Mouse (Mus musculus) heart, postnatal 25 days (tissue): ENCODE data around the gene Fbxo44. TPM values are rescaled to one million over a fixed set of nuclear protein-coding genes. Genes with fewer than 3 reads are reported as not detected.

ENCODE experiments used
- DNase-seq: peaks from one replicate; pipeline ENCODE4 v3.0.0; 2022; ENCODE audit warnings: low spot score
- intact Hi-C: fragments of 180-260 bp; cut with DNase I; formaldehyde crosslinking; loops from one replicate; pipeline ENCODE4 v1.15.1; 2025
- microRNA-seq: library from miRNA; unstranded; fragments of <30 nt; microRNA quantifications from one replicate; pipeline ENCODE4 v1.2.0, GENCODE M21; 2022
- total RNA-seq, 2 experiments: library from RNA; stranded (reverse); gene quantifications; 2 replicates each; pipeline ENCODE4 v1.2.3; 2021

The Fbxo44 gene
- total RNA-seq, 2 experiments from 2014 or later, result 16.0 to 16.9 TPM

DNA sequence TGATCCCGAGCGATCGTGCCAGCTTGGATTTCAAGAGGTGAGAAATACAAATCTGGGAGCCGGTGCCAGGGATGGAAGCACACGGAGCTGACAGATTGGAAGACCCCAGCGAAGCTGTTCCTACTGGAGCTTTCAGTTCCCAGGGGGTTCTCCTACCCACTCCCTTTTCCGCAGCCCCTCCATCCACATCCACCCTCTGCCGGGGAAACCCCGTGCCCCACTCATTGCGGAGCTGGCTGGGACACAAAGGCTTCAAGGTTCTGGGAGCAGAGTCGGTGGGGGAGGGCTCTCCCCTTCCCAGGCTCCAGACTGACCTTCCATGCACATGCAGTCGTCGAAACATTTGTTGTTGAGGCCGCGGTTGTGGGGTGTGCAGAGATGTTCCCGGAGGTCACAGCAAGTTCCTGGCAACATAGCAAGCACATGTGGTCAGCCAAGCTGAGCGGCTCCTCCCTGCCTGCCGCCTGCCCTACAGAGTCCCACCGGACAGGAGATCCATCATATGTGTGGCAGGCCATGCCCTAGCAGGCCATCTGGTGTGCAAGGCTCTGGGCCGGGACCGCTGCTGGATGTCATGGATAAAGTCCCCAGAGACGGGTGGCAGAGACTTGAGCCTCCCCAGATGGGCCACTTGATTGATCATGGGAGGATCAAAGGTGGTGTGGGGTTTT lies 52.5 kb downstream of the Fbxo44 start:
- intact Hi-C loops, result no loop called here
- DNase-seq, result no peak

DNA sequence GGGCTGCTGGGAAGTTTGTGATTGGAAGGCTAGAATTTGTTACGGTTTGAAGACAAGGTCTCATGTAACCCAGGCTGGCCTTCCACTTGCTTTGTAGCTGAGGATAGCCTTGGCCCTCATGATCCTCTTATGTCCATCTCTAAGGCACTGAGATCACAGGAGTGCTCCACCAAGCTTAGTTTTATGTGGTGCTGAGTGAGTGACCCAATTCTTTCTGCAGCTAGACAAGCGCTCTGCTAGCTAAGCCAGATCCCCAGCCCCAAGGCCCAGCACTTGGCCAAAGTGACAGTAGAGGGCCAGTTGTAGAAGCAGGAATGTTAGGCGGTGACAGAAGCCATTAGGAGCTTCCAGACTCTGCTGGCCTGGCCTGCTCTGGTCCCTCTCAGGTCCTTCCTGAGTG lies 56.1 kb downstream of the Fbxo44 start:
- intact Hi-C loops, result no loop called here
- DNase-seq, result no peak

Small RNA genes lying within 50 kb of the gene (microRNA-seq; reads per million reads assigned to microRNA genes)
- not detected for gene Mir7022

Other genes starting within 250 kb of the Fbxo44 start
- 10 to 100 TPM; 79.5 to 97.6 TPM for gene Plod1, start 223.7 kb downstream of the Fbxo44 start, total RNA-seq
- 10 to 100 TPM; 36.4 to 39.3 TPM for gene 2510039O18Rik, start 219.6 kb downstream of the Fbxo44 start, total RNA-seq
- gene Nppb, start 174.7 kb downstream of the Fbxo44 start, total RNA-seq, result 100 to 1,000 TPM; 169 to 448 TPM
- gene Nppa, start 159.8 kb downstream of the Fbxo44 start, total RNA-seq, result 1,000 to 10,000 TPM; 2,183 to 2,475 TPM
- gene Clcn6, start 121.7 kb downstream of the Fbxo44 start, total RNA-seq, result 1 to 10 TPM; 8.6 to 8.7 TPM
- 10 to 100 TPM in 1 of 2 experiments, 1 to 10 TPM in 1; 9.7 to 11.3 TPM for gene Mthfr, start 121.4 kb downstream of the Fbxo44 start, total RNA-seq
- gene Agtrap, start 72.5 kb downstream of the Fbxo44 start, total RNA-seq, result 10 to 100 TPM; 43.0 to 43.5 TPM
- gene Mad2l2, start 30.1 kb downstream of the Fbxo44 start, total RNA-seq, result 10 to 100 TPM; 11.9 to 12.8 TPM
- gene Draxin, start 29.8 kb downstream of the Fbxo44 start, total RNA-seq, result under 1 TPM; 0.05 to 0.11 TPM
- gene Fbxo6, start 8.3 kb downstream of the Fbxo44 start, total RNA-seq, result 10 to 100 TPM; 34.5 to 37.5 TPM
- gene Fbxo2, start 139 bp upstream of the Fbxo44 start, total RNA-seq, result under 1 TPM in 1 of 2 experiments, not detected in 1; 0.20 TPM
- not detected for gene Disp3, start 127.5 kb upstream of the Fbxo44 start, total RNA-seq